Mouse (Mus musculus): ENCODE results near the gene 5730522E02Rik. TPM values are rescaled to one million over a fixed set of nuclear protein-coding genes. Genes with fewer than 3 reads are reported as not detected.

The 5730522E02Rik gene
- total and polyA plus RNA-seq, 3 experiments, result not detected

GRCm38 (mm10) chr11:25893906-25894305 lies 316.7 kb downstream of the 5730522E02Rik start:
- Histone ChIP-seq H3K9me3 (replicated peaks; ENCODE audit: insufficient read depth, low read length) (no peaks in the 10 kb centered on the region), H3K4me3 (ENCODE audit: control insufficient read depth in 1 of 2, insufficient read depth in 1 of 2, low read depth in 2 of 2, low read length in 2 of 2) (no peak overlapping the region), H3K27me3 (ENCODE audit: control insufficient read depth in 1 of 2, insufficient read depth in 2 of 2, low read length in 2 of 2) (no peaks in the 10 kb centered on the region), H3K79me2 (ENCODE audit: control insufficient read depth, insufficient read depth, low read length, poor library complexity) (no peaks in the 10 kb centered on the region), H3K4me1 (ENCODE audit: control insufficient read depth in 1 of 2, insufficient read depth in 2 of 2, low read length in 2 of 2) (no peaks in the 10 kb centered on the region), H3K9ac (ENCODE audit: control insufficient read depth, low read depth, low read length, poor library complexity, severe bottlenecking) (no peak overlapping the region), H3K27ac (ENCODE audit: control insufficient read depth, low read depth, low read length) (no peak overlapping the region), H3K36me3 (ENCODE audit: control insufficient read depth in 1 of 2, insufficient read depth in 2 of 2, low read length in 2 of 2) (no peaks in the 10 kb centered on the region)
- DNase-seq (ENCODE audit: low read depth, low spot score), result no peak
- no peak for TF ChIP-seq GABPA (IDR thresholded peaks at IDR 0.05; ENCODE audit: low read depth, low read length)
- no peak for TF ChIP-seq MXI1 (IDR thresholded peaks at IDR 0.05; ENCODE audit: low read depth, low read length)
- no peak for TF ChIP-seq SMC3 (IDR thresholded peaks at IDR 0.05; ENCODE audit: low read depth, low read length)
- TF ChIP-seq MEF2A (IDR thresholded peaks at IDR 0.05; ENCODE audit: extremely low read depth, insufficient replicate concordance, low read depth, low read length, poor library complexity, severe bottlenecking), result no peak
- TF ChIP-seq CHD1 (IDR thresholded peaks at IDR 0.05; ENCODE audit: low read depth, low read length), result no peak
- TF ChIP-seq ZNF384 (IDR thresholded peaks at IDR 0.05; ENCODE audit: low read depth, low read length), result no peak
- no peak for TF ChIP-seq TAL1 (IDR thresholded peaks at IDR 0.05; ENCODE audit: low read length)
- no peak for TF ChIP-seq E2F4 (IDR thresholded peaks at IDR 0.05; ENCODE audit: borderline replicate concordance, low read depth, low read length)
- no peak for TF ChIP-seq HCFC1 (IDR thresholded peaks at IDR 0.05; ENCODE audit: low read depth, low read length)
- TF ChIP-seq ELF1 (IDR thresholded peaks at IDR 0.05; ENCODE audit: low read depth, low read length), result no peak
- no peak for TF ChIP-seq USF1 (IDR thresholded peaks at IDR 0.05; ENCODE audit: low read depth, low read length)
- TF ChIP-seq RAD21 (IDR thresholded peaks at IDR 0.05; ENCODE audit: low read depth, low read length), result no peak
- no peak for TF ChIP-seq NELFE (IDR thresholded peaks at IDR 0.05; ENCODE audit: low read depth, low read length)
- no peak for TF ChIP-seq BHLHE40 (IDR thresholded peaks at IDR 0.05; ENCODE audit: borderline replicate concordance, low read depth, low read length)

- Histone ChIP-seq H3K4me3 (ENCODE audit: control insufficient read depth in 1 of 2, insufficient read depth in 1 of 2, low read depth in 2 of 2, low read length in 2 of 2) (no peak overlapping the region), H3K27me3 (ENCODE audit: control insufficient read depth in 1 of 2, insufficient read depth in 2 of 2, low read length in 2 of 2) (no peaks in the 10 kb centered on the region)
- TF ChIP-seq RAD21 (IDR thresholded peaks at IDR 0.05; ENCODE audit: low read depth, low read length) (no peak), POLR2AphosphoS5 (IDR thresholded peaks at IDR 0.05; ENCODE audit: borderline replicate concordance, low read depth, low read length) (no peak), HCFC1 (IDR thresholded peaks at IDR 0.05; ENCODE audit: low read depth, low read length) (no peak), USF2 (IDR thresholded peaks at IDR 0.05; ENCODE audit: borderline replicate concordance in 1 of 2, insufficient read depth in 1 of 2, low read depth in 1 of 2, low read length in 2 of 2) (no peak), ZNF384 (IDR thresholded peaks at IDR 0.05; ENCODE audit: low read depth, low read length) (no peak), MXI1 (IDR thresholded peaks at IDR 0.05; ENCODE audit: low read depth, low read length) (no peak), KAT2A (conservative IDR thresholded peaks at IDR 0.05; ENCODE audit: low read depth, low read length) (no peak), CHD1 (IDR thresholded peaks at IDR 0.05; ENCODE audit: low read depth, low read length) (no peak), TCF12 (IDR thresholded peaks at IDR 0.05; ENCODE audit: low read depth, low read length) (no peak), MAFK (IDR thresholded peaks at IDR 0.05; ENCODE audit: borderline replicate concordance, low read depth, low read length) (no peak), CHD2 (IDR thresholded peaks at IDR 0.05; ENCODE audit: low read length) (no peak), POLR2AphosphoS2 (IDR thresholded peaks at IDR 0.05; ENCODE audit: low read length) (no peak), MYC (IDR thresholded peaks at IDR 0.05; ENCODE audit: low read depth, low read length) (no peak), USF1 (IDR thresholded peaks at IDR 0.05; ENCODE audit: low read depth, low read length) (no peak)
These were observed 337.6 kb downstream of the 5730522E02Rik start for GRCm38 (mm10) chr11:25872983-25873382.

More at GRCm38 (mm10) chr11:25872983-25873382, 337.6 kb downstream of the 5730522E02Rik start:
- Histone ChIP-seq H3K9ac (ENCODE audit: control insufficient read depth, low read depth, low read length, poor library complexity, severe bottlenecking) (no peak overlapping the region), H3K9me3 (replicated peaks; ENCODE audit: insufficient read depth, low read length) (no peaks in the 10 kb centered on the region), H3K36me3 (ENCODE audit: control insufficient read depth in 1 of 2, insufficient read depth in 2 of 2, low read length in 2 of 2) (no peaks in the 10 kb centered on the region), H3K4me1 (ENCODE audit: control insufficient read depth in 1 of 2, insufficient read depth in 2 of 2, low read length in 2 of 2) (no peaks in the 10 kb centered on the region), H3K79me2 (ENCODE audit: control insufficient read depth, insufficient read depth, low read length, poor library complexity) (no peaks in the 10 kb centered on the region), H3K27ac (ENCODE audit: control insufficient read depth, low read depth, low read length) (no peak overlapping the region)
- DNase-seq (ENCODE audit: low read depth, low spot score), result no peak

All from MEL (cell line).